Mouse (Mus musculus): ENCODE measurements at regions not wholly inside any gene's neighbourhood (a gene's known extent, or its start where the extent isn't known, plus 50 kb on each side); places are given as distances from the start of the nearest gene placed in this dataset.

- TF ChIP-seq MYC (IDR thresholded peaks at IDR 0.05; ENCODE audit: low read depth, low read length), result no peak
- no peak for TF ChIP-seq TAL1 (IDR thresholded peaks at IDR 0.05; ENCODE audit: low read length)
- TF ChIP-seq POLR2A (IDR thresholded peaks at IDR 0.05; ENCODE audit: control insufficient read depth in 1 of 2, insufficient read depth in 1 of 2, low read depth in 1 of 2, low read length in 2 of 2, poor library complexity in 1 of 2), result no peak
- TF ChIP-seq EP300 (IDR thresholded peaks at IDR 0.05; ENCODE audit: low read depth in 1 of 2, low read length in 2 of 2), result no peak
- TF ChIP-seq E2F4 (IDR thresholded peaks at IDR 0.05; ENCODE audit: borderline replicate concordance, low read depth, low read length), result no peak
- TF ChIP-seq MAX (IDR thresholded peaks at IDR 0.05; ENCODE audit: low read length), result no peak
- TF ChIP-seq ZNF384 (IDR thresholded peaks at IDR 0.05; ENCODE audit: low read depth, low read length), result no peak
- no peak for TF ChIP-seq ETS1 (IDR thresholded peaks at IDR 0.05; ENCODE audit: low read depth, low read length)
- no peak for TF ChIP-seq CTCF (IDR thresholded peaks at IDR 0.05 in 2 of 3, conservative IDR thresholded peaks at IDR 0.05 in 1 of 3; ENCODE audit: control insufficient read depth in 1 of 3, insufficient read depth in 1 of 3, low read depth in 2 of 3, low read length in 3 of 3, poor library complexity in 1 of 3, severe bottlenecking in 1 of 3)
- no peak for TF ChIP-seq POLR2AphosphoS5 (IDR thresholded peaks at IDR 0.05; ENCODE audit: borderline replicate concordance, low read depth, low read length)
- TF ChIP-seq GATA1 (IDR thresholded peaks at IDR 0.05; ENCODE audit: low read depth, low read length), result no peak
Observed at GRCm38 (mm10) chr11:64829429-64829828, 149.4 kb upstream of the Elac2 start.

Data from MEL (cell line).